Mouse (Mus musculus) forebrain, postnatal 0 days (tissue): ENCODE data around the gene Lamb3. TPM values are rescaled to one million over a fixed set of nuclear protein-coding genes. Genes with fewer than 3 reads are reported as not detected.

Experiments
- ATAC-seq: fragments of 200-750 bp; cut with Nextera tagmentation; 2 replicates; pipeline ENCODE4 v1.8.0; 2017; ENCODE audit warnings: mild to moderate bottlenecking, moderate library complexity
- DNase-seq: peaks from one replicate; pipeline ENCODE4 v3.0.0-alpha.2; 2015
- H3K27ac ChIP-seq: fragments of 300-500 bp; sonication (generic); 2 replicates; pipeline ENCODE4 v1.5.1; 2014; ENCODE audit warnings: low read depth, mild to moderate bottlenecking, antibody characterized with exemption, low read length, moderate library complexity, mixed read lengths
- H3K27me3 ChIP-seq: fragments of 300-500 bp; sonication (generic); 2 replicates; pipeline ENCODE4 v1.6.1; 2014; ENCODE audit warnings: mild to moderate bottlenecking, low read length, mixed read lengths; ENCODE audit not compliant: insufficient read depth
- H3K36me3 ChIP-seq: fragments of 300-500 bp; sonication (generic); 2 replicates; pipeline ENCODE4 v1.6.1; 2014; ENCODE audit warnings: mild to moderate bottlenecking, moderate library complexity; ENCODE audit not compliant: insufficient read depth
- H3K4me1 ChIP-seq: fragments of 300-500 bp; sonication (generic); 2 replicates; pipeline ENCODE4 v1.6.1; 2014; ENCODE audit warnings: antibody characterized with exemption; ENCODE audit not compliant: insufficient read depth
- H3K4me2 ChIP-seq: fragments of 300-500 bp; sonication (generic); 2 replicates; pipeline ENCODE4 v1.6.1; 2014; ENCODE audit warnings: low read depth, mild to moderate bottlenecking, moderate library complexity
- H3K4me3 ChIP-seq: fragments of 300-500 bp; sonication (generic); 2 replicates; pipeline ENCODE4 v1.5.1; 2014; ENCODE audit warnings: low read depth, low read length, mixed read lengths
- H3K9ac ChIP-seq: fragments of 300-500 bp; sonication (generic); 2 replicates; pipeline ENCODE4 v1.6.1; 2014; ENCODE audit warnings: mild to moderate bottlenecking
- H3K9me3 ChIP-seq: fragments of 300-500 bp; sonication (generic); 2 replicates; pipeline ENCODE4 v1.6.1; 2016; ENCODE audit warnings: low read length
- CTCF ChIP-seq: sonication (generic); IDR thresholded peaks from 2 replicates; pipeline ENCODE4 v1.5.1; 2016; ENCODE audit warnings: antibody characterized with exemption, control low read depth, low read depth
- WGBS: fragments of 180-500 bp; shearing (Covaris S2); extraction: QIAGEN DNeasy Blood & Tissue Kit; methylation state at CpG from one replicate; pipeline ENCODE4 v1.1.7; 2014; 5-methylcytosine and 5-hydroxymethylcytosine counted together
- polyA plus RNA-seq: library from polyadenylated mRNA; unstranded; fragments of >200 nt; fragmentation: Nextera tagmentation; extraction: Ambion mirVana; gene quantifications from 2 replicates; pipeline ENCODE4 v1.2.1, GENCODE M21; 2015
- total RNA-seq: library from RNA; depleted of rRNA; stranded (reverse); fragments of >200 nt; gene quantifications from 2 replicates; pipeline ENCODE4 v1.2.3, GENCODE M21; 2014

Lamb3 gene
- total and polyA plus RNA-seq, 2 experiments from 2014 or later = 1.1 to 1.5 TPM

- Histone ChIP-seq H3K9me3 (no peaks in the 10 kb centered on the region), H3K9ac (no peak overlapping the region), H3K27ac (no peak overlapping the region), H3K36me3 (no peaks in the 10 kb centered on the region), H3K4me1 (no peaks in the 10 kb centered on the region), H3K27me3 (no peaks in the 10 kb centered on the region), H3K4me2 (no peak overlapping the region), H3K4me3 (no peak overlapping the region)
- no peak for TF ChIP-seq CTCF
- no peak for ATAC-seq
- WGBS = 78% methylated on average over 1 of the region's 1 CpGs
- no peak for DNase-seq
Observed at GRCm38 (mm10) chr1:193311596-193311995, 104.1 kb downstream of the Lamb3 start.

GRCm38 (mm10) chr1:193315705-193316357 is 108.3 kb downstream of the Lamb3 start:
- no peak overlapping the region for H3K9ac ChIP-seq
- H3K36me3 ChIP-seq = no peaks in the 10 kb centered on the region
- no peaks in the 10 kb centered on the region for H3K27me3 ChIP-seq
- H3K4me1 ChIP-seq = no peaks in the 10 kb centered on the region
- H3K4me3 ChIP-seq = no peak overlapping the region
- H3K4me2 ChIP-seq = no peak overlapping the region
- DNase-seq (peak; percentile 57), ATAC-seq (peak; percentile 45)
- 46% methylated on average over 5 of the region's 5 CpGs for WGBS
- TF ChIP-seq CTCF = no peak
- H3K9me3 ChIP-seq = no peaks in the 10 kb centered on the region
- peak overlapping the region; percentile 47; the same call in 1 of the 2 replicates for H3K27ac ChIP-seq

- DNase-seq = peak; percentile 30
- Histone ChIP-seq H3K4me2 (no peak overlapping the region), H3K27me3 (no peaks in the 10 kb centered on the region), H3K9ac (no peak overlapping the region), H3K4me1 (no peaks in the 10 kb centered on the region), H3K36me3 (no peaks in the 10 kb centered on the region), H3K4me3 (no peak overlapping the region), H3K27ac (peak overlapping the region; percentile 47; the same call in 1 of the 2 replicates), H3K9me3 (no peaks in the 10 kb centered on the region)
- 59% methylated on average over 9 of the region's 9 CpGs for WGBS
- ATAC-seq = no peak
- no peak for TF ChIP-seq CTCF
Observed at GRCm38 (mm10) chr1:193316358-193316750, 108.9 kb downstream of the Lamb3 start.

GRCm38 (mm10) chr1:193317159-193317559 is 109.7 kb downstream of the Lamb3 start:
- WGBS = 29% methylated on average over 6 of the region's 6 CpGs
- H3K4me1 ChIP-seq = no peaks in the 10 kb centered on the region
- no peak overlapping the region for H3K27ac ChIP-seq
- H3K9me3 ChIP-seq = no peaks in the 10 kb centered on the region
- no peak overlapping the region for H3K4me3 ChIP-seq
- no peak overlapping the region for H3K4me2 ChIP-seq
- DNase-seq (peak; percentile 49), ATAC-seq (peak; percentile 81)
- no peaks in the 10 kb centered on the region for H3K27me3 ChIP-seq
- no peak for TF ChIP-seq CTCF
- no peaks in the 10 kb centered on the region for H3K36me3 ChIP-seq
- H3K9ac ChIP-seq = no peak overlapping the region

- H3K36me3 ChIP-seq = no peaks in the 10 kb centered on the region
- TF ChIP-seq CTCF = no peak
- no peak overlapping the region for H3K9ac ChIP-seq
- no peaks in the 10 kb centered on the region for H3K9me3 ChIP-seq
- no peak overlapping the region for H3K4me3 ChIP-seq
- no peak overlapping the region for H3K27ac ChIP-seq
- H3K27me3 ChIP-seq = no peaks in the 10 kb centered on the region
- H3K4me1 ChIP-seq = no peaks in the 10 kb centered on the region
- no peak for ATAC-seq
- DNase-seq = no peak
- WGBS = 64% methylated on average over 3 of the region's 3 CpGs
- H3K4me2 ChIP-seq = no peak overlapping the region
Observed at GRCm38 (mm10) chr1:193319721-193320120, 112.2 kb downstream of the Lamb3 start.

- Histone ChIP-seq H3K4me1 (no peaks in the 10 kb centered on the region), H3K27ac (no peak overlapping the region), H3K9me3 (no peaks in the 10 kb centered on the region), H3K4me2 (no peak overlapping the region), H3K36me3 (no peaks in the 10 kb centered on the region), H3K9ac (no peak overlapping the region), H3K4me3 (no peak overlapping the region), H3K27me3 (no peaks in the 10 kb centered on the region)
- 92% methylated on average over 8 of the region's 8 CpGs for WGBS
- TF ChIP-seq CTCF = no peak
- DNase-seq = no peak
- ATAC-seq = no peak
Observed at GRCm38 (mm10) chr1:193320398-193320797, 112.9 kb downstream of the Lamb3 start.

GRCm38 (mm10) chr1:193323686-193324085 is 116.2 kb downstream of the Lamb3 start:
- H3K36me3 ChIP-seq = no peaks in the 10 kb centered on the region
- no peak for TF ChIP-seq CTCF
- WGBS = 94% methylated on average over 6 of the region's 6 CpGs
- no peak for DNase-seq
- H3K4me2 ChIP-seq = no peak overlapping the region
- no peaks in the 10 kb centered on the region for H3K4me1 ChIP-seq
- no peak for ATAC-seq
- no peak overlapping the region for H3K9ac ChIP-seq
- no peaks in the 10 kb centered on the region for H3K9me3 ChIP-seq
- H3K27ac ChIP-seq = no peak overlapping the region
- no peak overlapping the region for H3K4me3 ChIP-seq
- H3K27me3 ChIP-seq = no peaks in the 10 kb centered on the region
